Mouse (Mus musculus): Measurements from ENCODE around the gene Paqr5. TPM values are rescaled to one million over a fixed set of nuclear protein-coding genes. Genes with fewer than 3 reads are reported as not detected.

Gene Paqr5
- polyA plus RNA-seq, 1 experiment from 2014 or later, result 1.1 TPM

DNA sequence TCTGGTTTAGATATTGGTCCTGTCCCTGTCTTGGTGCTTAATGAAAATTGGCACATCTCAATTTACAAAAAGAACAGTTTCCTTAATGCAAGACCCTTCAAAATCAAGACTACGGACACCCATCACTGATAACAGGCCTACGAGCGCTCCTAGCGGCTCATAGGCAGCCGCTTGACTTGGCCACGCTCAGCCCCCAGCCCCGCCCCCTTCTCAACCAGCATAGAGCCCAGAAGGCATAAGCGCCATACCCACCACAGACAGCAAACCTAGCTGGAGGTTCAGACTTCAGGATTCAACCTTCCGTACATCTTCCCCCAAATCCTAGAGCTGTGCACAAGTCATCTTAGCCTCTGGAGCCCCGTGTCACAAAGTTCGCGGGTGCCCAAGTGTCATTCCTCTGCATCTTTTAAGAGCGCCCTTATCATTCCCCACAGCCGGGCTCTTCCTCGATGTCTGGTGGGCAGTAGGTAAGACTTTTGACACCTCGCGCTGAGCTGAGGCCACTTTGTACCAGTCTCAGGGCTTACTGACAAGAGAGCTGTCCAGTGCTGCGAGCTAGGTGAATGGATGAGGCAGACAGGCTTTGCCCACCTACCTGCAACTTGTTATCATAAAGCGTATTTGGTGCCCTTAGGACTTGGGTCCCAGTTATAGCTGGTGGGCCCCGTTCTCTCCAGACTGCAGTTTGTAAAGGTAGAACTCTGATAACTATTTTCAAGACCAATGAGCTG, 116.0 kb downstream of the Paqr5 start:
- Histone ChIP-seq H3K4me3 (no peak overlapping the region), H3K36me3 (peaks cover 35% of the 10 kb centered on the region), H3K27ac (no peak overlapping the region), H3K9me3 (replicated peaks) (no peaks in the 10 kb centered on the region), H3K27me3 (ENCODE audit: low read depth, poor library complexity, severe bottlenecking) (no peaks in the 10 kb centered on the region), H3K4me1 (peaks cover 21% of the 10 kb centered on the region)
- 43% methylated on average over 20 of the region's 20 CpGs for WGBS
- peak; percentile 56 for DNase-seq (ENCODE audit: low spot score)

DNA sequence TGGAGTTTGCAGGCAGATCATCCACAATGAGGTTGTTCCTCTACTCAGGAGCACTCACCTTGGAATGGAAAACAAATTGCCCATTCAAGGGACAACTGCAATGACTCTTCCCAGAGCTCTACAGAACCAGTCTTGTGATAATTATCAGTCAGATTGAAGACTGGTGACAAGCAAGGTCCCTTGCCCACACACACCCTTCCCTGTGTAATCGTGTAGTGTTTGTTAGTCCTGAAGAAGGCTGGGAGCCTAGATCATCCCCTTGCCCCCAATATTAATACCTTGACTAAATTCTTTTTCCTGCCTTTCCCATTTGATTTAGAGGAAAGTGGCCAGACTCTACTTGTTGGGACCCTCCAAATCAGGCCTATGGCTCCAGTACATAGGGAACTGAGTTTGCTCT, 117.0 kb downstream of the Paqr5 start:
- Histone ChIP-seq H3K4me3 (no peak overlapping the region), H3K36me3 (peaks cover 35% of the 10 kb centered on the region), H3K27ac (no peak overlapping the region), H3K4me1 (peaks cover 25% of the 10 kb centered on the region), H3K27me3 (ENCODE audit: low read depth, poor library complexity, severe bottlenecking) (no peaks in the 10 kb centered on the region), H3K9me3 (replicated peaks) (no peaks in the 10 kb centered on the region)
- no peak for DNase-seq (ENCODE audit: low spot score)
- 100% methylated on average over 1 of the region's 1 CpGs for WGBS

DNA sequence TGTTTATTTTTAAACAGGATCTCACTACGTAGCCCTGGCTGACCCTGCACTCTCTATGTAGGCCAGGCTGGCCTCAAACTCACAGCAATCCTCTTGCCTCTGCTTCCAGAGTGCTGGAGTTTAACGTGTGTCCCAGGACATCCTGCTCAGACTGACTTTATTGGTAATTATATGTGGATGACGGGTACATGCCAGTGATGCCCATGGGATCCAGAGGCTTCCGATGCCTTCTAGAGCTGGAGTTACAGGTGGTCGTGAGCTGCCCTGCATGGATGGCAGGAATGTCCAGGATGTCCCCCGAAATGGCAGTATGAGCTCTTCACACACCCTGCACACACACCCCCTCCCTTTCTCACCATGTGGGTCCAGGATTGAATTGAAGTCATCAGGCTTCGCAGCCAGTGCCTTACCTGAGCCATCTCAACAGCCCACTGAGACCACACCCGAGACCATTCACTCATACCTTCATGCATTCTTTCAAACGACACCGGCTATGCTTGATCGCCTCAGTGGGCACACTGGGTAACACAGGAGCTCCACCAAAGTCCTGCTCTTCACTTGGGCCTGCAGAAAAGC, 117.7 kb downstream of the Paqr5 start:
- peaks cover 35% of the 10 kb centered on the region for H3K36me3 ChIP-seq
- no peak for DNase-seq (ENCODE audit: low spot score)
- H3K9me3 ChIP-seq (replicated peaks), result no peaks in the 10 kb centered on the region
- H3K27me3 ChIP-seq (ENCODE audit: low read depth, poor library complexity, severe bottlenecking), result no peaks in the 10 kb centered on the region
- H3K27ac ChIP-seq, result no peak overlapping the region
- H3K4me1 ChIP-seq, result peaks cover 30% of the 10 kb centered on the region
- no peak overlapping the region for H3K4me3 ChIP-seq
- WGBS, result 91% methylated on average over 11 of the region's 11 CpGs

DNA sequence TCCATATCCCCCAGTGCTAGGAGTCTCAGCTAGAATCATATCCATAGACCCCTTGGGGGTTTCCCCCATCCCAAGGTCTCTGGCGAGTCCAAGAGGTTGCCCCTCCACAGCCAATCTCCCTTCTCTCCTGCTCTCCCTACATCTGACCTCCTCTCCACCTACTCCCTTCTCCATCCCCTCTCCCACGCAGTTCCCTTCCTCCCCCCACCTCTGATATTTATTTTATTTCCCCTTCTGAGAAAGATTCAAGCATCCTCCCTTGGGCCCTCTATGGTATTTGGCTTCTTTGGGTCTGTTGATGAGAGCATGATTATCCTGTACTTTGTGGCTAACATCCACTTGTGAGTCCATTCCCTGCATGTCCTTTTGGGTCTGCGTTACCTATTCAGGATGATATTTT, 118.3 kb downstream of the Paqr5 start:
- Histone ChIP-seq H3K4me1 (peaks cover 26% of the 10 kb centered on the region), H3K36me3 (peaks cover 32% of the 10 kb centered on the region), H3K27ac (no peak overlapping the region), H3K9me3 (replicated peaks) (no peaks in the 10 kb centered on the region), H3K4me3 (no peak overlapping the region), H3K27me3 (ENCODE audit: low read depth, poor library complexity, severe bottlenecking) (no peaks in the 10 kb centered on the region)
- 90% methylated on average over 3 of the region's 3 CpGs for WGBS
- no peak for DNase-seq (ENCODE audit: low spot score)

DNA sequence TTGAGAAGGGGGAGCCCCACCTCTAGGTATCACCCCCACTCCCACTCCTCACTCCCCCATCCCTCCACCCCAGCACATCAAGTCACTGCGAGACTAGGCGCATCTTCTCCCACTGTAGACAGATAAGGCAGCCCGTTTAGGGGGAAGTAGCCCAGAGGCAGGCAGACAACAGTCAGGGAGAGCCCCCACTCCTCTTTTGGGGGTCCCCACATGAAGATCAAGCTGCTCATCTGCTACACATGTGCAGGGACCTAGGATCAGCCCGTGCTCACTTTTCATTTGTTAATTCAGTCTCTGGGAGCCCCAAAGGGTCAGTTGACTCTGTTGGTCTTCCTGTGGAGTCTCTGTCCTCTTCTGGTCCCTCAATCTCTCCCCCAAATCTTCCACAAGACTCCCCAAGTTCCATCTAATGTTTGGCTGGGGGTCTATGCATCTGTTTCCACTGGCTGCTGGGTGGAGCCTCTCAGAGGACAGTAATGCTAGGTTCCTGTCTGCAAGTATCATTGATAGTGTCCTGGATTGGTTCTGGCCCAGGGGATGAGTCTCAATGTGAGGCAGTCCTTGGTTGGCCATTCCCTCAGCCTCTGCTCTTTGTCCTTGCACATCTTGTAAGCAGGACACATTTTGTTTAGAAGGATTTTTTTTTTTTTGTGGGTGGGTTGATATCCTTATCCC, 118.9 kb downstream of the Paqr5 start:
- Histone ChIP-seq H3K36me3 (peaks cover 26% of the 10 kb centered on the region), H3K27me3 (ENCODE audit: low read depth, poor library complexity, severe bottlenecking) (no peaks in the 10 kb centered on the region), H3K9me3 (replicated peaks) (no peaks in the 10 kb centered on the region), H3K4me3 (no peak overlapping the region), H3K27ac (no peak overlapping the region), H3K4me1 (peaks cover 20% of the 10 kb centered on the region)
- WGBS, result 93% methylated on average over 4 of the region's 4 CpGs
- DNase-seq (ENCODE audit: low spot score), result no peak

DNA sequence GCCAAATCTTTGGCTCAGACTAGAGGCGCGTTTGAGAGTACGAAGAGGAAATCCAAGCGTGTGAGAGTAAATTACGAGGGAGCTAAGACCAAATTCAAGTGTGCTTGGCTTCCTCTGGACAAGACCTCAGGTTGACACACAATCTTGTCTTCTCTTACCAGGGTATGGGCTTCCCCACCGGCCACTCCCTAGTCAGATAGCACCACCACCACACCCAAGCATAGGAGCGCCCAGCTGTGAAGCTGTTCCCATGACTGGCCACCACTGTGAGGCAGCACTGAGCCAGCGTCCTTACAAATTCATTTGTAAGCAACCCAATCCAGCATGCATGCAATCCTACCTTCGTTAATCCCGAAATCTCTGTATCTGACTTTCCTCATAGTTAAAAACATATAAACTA, 119.7 kb downstream of the Paqr5 start:
- Histone ChIP-seq H3K36me3 (peaks cover 17% of the 10 kb centered on the region), H3K27me3 (ENCODE audit: low read depth, poor library complexity, severe bottlenecking) (peaks cover 6% of the 10 kb centered on the region; the same call in 1 of the 2 replicates), H3K4me3 (no peak overlapping the region), H3K27ac (no peak overlapping the region), H3K9me3 (replicated peaks) (no peaks in the 10 kb centered on the region), H3K4me1 (peaks cover 18% of the 10 kb centered on the region)
- WGBS, result 65% methylated on average over 10 of the region's 10 CpGs
- DNase-seq (ENCODE audit: low spot score), result peak; percentile 54

DNA sequence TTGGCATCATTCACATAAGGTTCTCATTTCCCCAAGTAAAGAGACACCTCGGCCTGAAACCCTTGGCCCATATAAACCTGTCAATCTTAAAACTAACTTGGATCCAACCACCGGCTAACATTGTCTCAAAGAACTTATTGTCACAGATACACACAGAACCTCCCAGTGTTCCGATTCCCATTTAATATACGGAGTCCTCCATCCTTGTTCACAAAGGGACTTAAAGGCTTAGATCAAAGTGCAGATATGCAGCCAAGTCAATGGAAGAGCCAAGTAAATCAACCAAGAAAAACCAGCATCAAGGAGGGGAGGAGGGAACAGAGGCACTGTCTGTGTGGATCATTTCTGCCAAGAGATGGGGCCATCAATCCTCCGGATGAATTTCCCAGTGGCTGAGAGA, 121.1 kb downstream of the Paqr5 start:
- Histone ChIP-seq H3K4me1 (peaks cover 18% of the 10 kb centered on the region), H3K9me3 (replicated peaks) (no peaks in the 10 kb centered on the region), H3K36me3 (0 out of 2 replicates have a peak, but pooled peaks cover 6% of the 10 kb centered on the region), H3K4me3 (no peak overlapping the region), H3K27me3 (ENCODE audit: low read depth, poor library complexity, severe bottlenecking) (peaks cover 13% of the 10 kb centered on the region), H3K27ac (no peak overlapping the region)
- 62% methylated on average over 5 of the region's 5 CpGs for WGBS
- no peak for DNase-seq (ENCODE audit: low spot score)

DNA sequence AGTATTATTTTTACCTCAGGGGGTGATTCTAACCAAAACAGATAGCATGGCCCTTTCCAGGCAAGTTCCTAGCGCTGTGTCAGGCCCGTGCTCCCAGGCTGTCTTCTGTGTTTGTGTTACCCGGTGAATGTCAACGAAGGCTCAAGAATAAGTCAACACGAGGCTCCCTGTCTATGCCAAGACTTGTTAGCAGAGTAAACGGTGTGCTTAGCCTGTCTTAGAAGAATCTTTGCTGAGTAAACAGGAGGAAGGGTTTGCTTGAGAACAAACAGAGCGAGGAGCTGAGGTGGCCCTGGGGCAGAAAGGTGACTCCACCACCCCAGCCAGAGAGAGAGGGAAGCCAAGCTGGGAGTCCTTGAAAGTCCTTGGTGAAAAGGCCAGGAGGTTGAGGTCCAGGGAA, 122.5 kb downstream of the Paqr5 start:
- Histone ChIP-seq H3K27me3 (ENCODE audit: low read depth, poor library complexity, severe bottlenecking) (peaks cover 23% of the 10 kb centered on the region), H3K4me1 (peaks cover 25% of the 10 kb centered on the region), H3K9me3 (replicated peaks) (no peaks in the 10 kb centered on the region), H3K36me3 (0 out of 2 replicates have a peak, but pooled peaks cover 1% of the 10 kb centered on the region), H3K27ac (peak overlapping the region; percentile 2; the same call in 1 of the 2 replicates), H3K4me3 (no peak overlapping the region)
- DNase-seq (ENCODE audit: low spot score), result no peak
- WGBS, result 57% methylated on average over 7 of the region's 7 CpGs

Other genes with a start within 250 kb of the Paqr5 start
- gene Rplp1, start 112.3 kb downstream of the Paqr5 start, polyA plus RNA-seq (2016; fragmentation: Nextera tagmentation; extraction: Ambion mirVana), result 1,122 and 1,351 TPM in 2 replicates
- gene Kif23, start 80.1 kb downstream of the Paqr5 start, polyA plus RNA-seq (2016; fragmentation: Nextera tagmentation; extraction: Ambion mirVana), result 102 and 117 TPM in 2 replicates
- gene Glce, start 95.8 kb upstream of the Paqr5 start, polyA plus RNA-seq (2016; fragmentation: Nextera tagmentation; extraction: Ambion mirVana), result 22.9 and 27.5 TPM in 2 replicates

Measured in limb, embryonic 10.5 days (tissue).